Mouse (Mus musculus) ES-E14 (cell line): ENCODE results near the gene Prox2.

Source experiments
- MAFK ChIP-seq: IDR thresholded peaks from 2 replicates; pipeline ENCODE4 v1.6.1; 2014; ENCODE audit warnings: mild to moderate bottlenecking, low read depth, low read length, inconsistent platforms; ENCODE audit not compliant: insufficient read depth
- ZC3H11A ChIP-seq: IDR thresholded peaks from 2 replicates; pipeline ENCODE4 v1.6.1; 2012; ENCODE audit warnings: low read depth, mild to moderate bottlenecking, inconsistent platforms, low read length, borderline replicate concordance
- ZNF384 ChIP-seq: IDR thresholded peaks from 2 replicates; pipeline ENCODE4 v1.6.1; 2012; ENCODE audit warnings: low read depth, low read length, inconsistent platforms

GRCm38 (mm10) chr12:85131361-85131760 lies 20.8 kb upstream of the Prox2 start:
- TF ChIP-seq ZC3H11A (no peak), MAFK (no peak), ZNF384 (no peak)
